Mouse (Mus musculus) MEL (cell line): ENCODE results near the gene Ahcy. TPM values are rescaled to one million over a fixed set of nuclear protein-coding genes. Genes with fewer than 3 reads are reported as not detected.

Source experiments
- DNase-seq: peaks from one replicate; pipeline ENCODE4 v3.0.0; 2011; ENCODE audit warnings: low read depth, low spot score
- H3K27ac ChIP-seq: 2 replicates; pipeline ENCODE4 v1.5.1; 2012; ENCODE audit warnings: low read depth, mild to moderate bottlenecking, control low read depth, low read length, moderate library complexity; ENCODE audit not compliant: control insufficient read depth
- H3K27me3 ChIP-seq, 2 experiments: fragments of 150-350 bp in 1 of 2; sonication (generic) in 1 of 2; 2 replicates each; pipeline ENCODE4 v1.6.1; 2012; ENCODE audit warnings: low read length in 2 of 2, mild to moderate bottlenecking in 2 of 2, improper control_type of control experiment in 1 of 2, moderate library complexity in 1 of 2; ENCODE audit not compliant: insufficient read depth in 2 of 2, control insufficient read depth in 1 of 2
- H3K36me3 ChIP-seq, 2 experiments: 2 replicates each; pipeline ENCODE4 v1.6.1; 2012 to 2014; ENCODE audit warnings: low read length in 2 of 2, improper control_type of control experiment in 1 of 2, inconsistent platforms in 1 of 2, mild to moderate bottlenecking in 1 of 2; ENCODE audit not compliant: insufficient read depth in 2 of 2, control insufficient read depth in 1 of 2
- H3K4me1 ChIP-seq, 2 experiments: fragments of 150-350 bp in 1 of 2; sonication (generic) in 1 of 2; 2 replicates each; pipeline ENCODE4 v1.6.1; 2012; ENCODE audit warnings: low read length in 2 of 2, improper control_type of control experiment in 1 of 2, mild to moderate bottlenecking in 1 of 2; ENCODE audit not compliant: insufficient read depth in 2 of 2, control insufficient read depth in 1 of 2
- H3K4me3 ChIP-seq, 2 experiments: fragments of 150-350 bp in 1 of 2; sonication (generic) in 1 of 2; 2 replicates each; pipeline ENCODE4 v1.5.1; 2012; ENCODE audit warnings: low read depth in 2 of 2, low read length in 2 of 2, mild to moderate bottlenecking in 2 of 2, moderate library complexity in 2 of 2, control low read depth in 1 of 2, improper control_type of control experiment in 1 of 2; ENCODE audit not compliant: control insufficient read depth in 1 of 2, insufficient read depth in 1 of 2
- H3K79me2 ChIP-seq: 2 replicates; pipeline ENCODE4 v1.6.1; 2012; ENCODE audit warnings: mild to moderate bottlenecking, low read length, moderate library complexity; ENCODE audit not compliant: control insufficient read depth, poor library complexity, insufficient read depth
- H3K9ac ChIP-seq: 2 replicates; pipeline ENCODE4 v1.6.1; 2012; ENCODE audit warnings: low read depth, mild to moderate bottlenecking, control low read depth, low read length, moderate library complexity; ENCODE audit not compliant: control insufficient read depth, poor library complexity, severe bottlenecking
- H3K9me3 ChIP-seq: fragments of 150-350 bp; sonication (generic); replicated peaks from 2 replicates; pipeline ENCODE4 v1.6.1; 2012; ENCODE audit warnings: mild to moderate bottlenecking, low read length, improper control_type of control experiment, moderate library complexity; ENCODE audit not compliant: insufficient read depth
- CHD2 ChIP-seq: IDR thresholded peaks from 2 replicates; pipeline ENCODE4 v1.6.1; 2011; ENCODE audit warnings: low read length, improper control_type of control experiment
- CTCF ChIP-seq, 3 experiments: IDR thresholded peaks in 2 of 3; conservative IDR thresholded peaks in 1 of 3; 2 replicates each; pipeline ENCODE4 v1.5.1; 2011 to 2012; ENCODE audit warnings: low read length in 3 of 3, low read depth in 2 of 3, mild to moderate bottlenecking in 2 of 3, improper control_type of control experiment in 1 of 3, inconsistent platforms in 1 of 3, mixed read lengths in 1 of 3, moderate library complexity in 1 of 3; ENCODE audit not compliant: control insufficient read depth in 1 of 3, insufficient read depth in 1 of 3, poor library complexity in 1 of 3, severe bottlenecking in 1 of 3
- E2F4 ChIP-seq: IDR thresholded peaks from 2 replicates; pipeline ENCODE4 v1.6.1; 2011; ENCODE audit warnings: low read depth, low read length, improper control_type of control experiment, borderline replicate concordance
- GABPA ChIP-seq: IDR thresholded peaks from 2 replicates; pipeline ENCODE4 v1.6.1; 2012; ENCODE audit warnings: low read depth, mild to moderate bottlenecking, inconsistent platforms, low read length, improper control_type of control experiment, moderate library complexity
- GATA1 ChIP-seq: IDR thresholded peaks from 2 replicates; pipeline ENCODE4 v1.6.1; 2011; ENCODE audit warnings: low read depth, low read length, improper control_type of control experiment
- KAT2A ChIP-seq: conservative IDR thresholded peaks from 2 replicates; pipeline ENCODE4 v1.6.1; 2012; ENCODE audit warnings: low read depth, low read length, improper control_type of control experiment, inconsistent platforms
- MAX ChIP-seq: IDR thresholded peaks from 2 replicates; pipeline ENCODE4 v1.6.1; 2011; ENCODE audit warnings: low read length, improper control_type of control experiment
- MAZ ChIP-seq: IDR thresholded peaks from 2 replicates; pipeline ENCODE4 v1.6.1; 2012; ENCODE audit warnings: low read depth, mild to moderate bottlenecking, inconsistent platforms, low read length, improper control_type of control experiment
- NRF1 ChIP-seq: IDR thresholded peaks from 2 replicates; pipeline ENCODE4 v1.6.1; 2014; ENCODE audit warnings: low read depth, mild to moderate bottlenecking, inconsistent platforms, low read length, improper control_type of control experiment, moderate library complexity; ENCODE audit not compliant: poor library complexity, insufficient read depth, severe bottlenecking
- POLR2A ChIP-seq, 2 experiments: IDR thresholded peaks; 2 replicates each; pipeline ENCODE4 v1.6.1; 2011 to 2012; ENCODE audit warnings: low read length in 2 of 2, mild to moderate bottlenecking in 2 of 2, control low read depth in 1 of 2, improper control_type of control experiment in 1 of 2, low read depth in 1 of 2, moderate library complexity in 1 of 2; ENCODE audit not compliant: control insufficient read depth in 1 of 2, insufficient read depth in 1 of 2, poor library complexity in 1 of 2
- RAD21 ChIP-seq: IDR thresholded peaks from 2 replicates; pipeline ENCODE4 v1.6.1; 2011; ENCODE audit warnings: mild to moderate bottlenecking, low read depth, low read length, improper control_type of control experiment
- RCOR1 ChIP-seq: IDR thresholded peaks from 2 replicates; pipeline ENCODE4 v1.6.1; 2012; ENCODE audit warnings: low read depth, mild to moderate bottlenecking, inconsistent platforms, low read length, improper control_type of control experiment
- TBP ChIP-seq: IDR thresholded peaks from 2 replicates; pipeline ENCODE4 v1.8.0; 2011; ENCODE audit warnings: low read depth, low read length, improper control_type of control experiment
- TCF12 ChIP-seq: IDR thresholded peaks from 2 replicates; pipeline ENCODE4 v1.6.1; 2014; ENCODE audit warnings: low read depth, mild to moderate bottlenecking, inconsistent platforms, low read length, improper control_type of control experiment, moderate library complexity
- USF1 ChIP-seq: IDR thresholded peaks from 2 replicates; pipeline ENCODE4 v1.6.1; 2014; ENCODE audit warnings: low read depth, mild to moderate bottlenecking, inconsistent platforms, low read length, improper control_type of control experiment, moderate library complexity
- ZC3H11A ChIP-seq: IDR thresholded peaks from 2 replicates; pipeline ENCODE4 v1.6.1; 2012; ENCODE audit warnings: low read depth, mild to moderate bottlenecking, inconsistent platforms, low read length, improper control_type of control experiment
- ZKSCAN1 ChIP-seq: IDR thresholded peaks from 2 replicates; pipeline ENCODE4 v1.6.1; 2012; ENCODE audit warnings: low read depth, mild to moderate bottlenecking, inconsistent platforms, low read length, improper control_type of control experiment, moderate library complexity
- ZMIZ1 ChIP-seq: IDR thresholded peaks from 2 replicates; pipeline ENCODE4 v1.6.1; 2012; ENCODE audit warnings: low read depth, mild to moderate bottlenecking, inconsistent platforms, low read length, improper control_type of control experiment, moderate library complexity
- polyA plus RNA-seq, 2 experiments: library from polyadenylated mRNA; stranded (reverse) in 1 of 2; unstranded in 1 of 2; fragments of >175 nt in 1 of 2; fragments of >200 nt in 1 of 2; gene quantifications; 2 replicates each; pipeline versions ENCODE4 v1.2.1 to v1.2.4; 2012; ENCODE audit warnings: low replicate concordance in 2 of 2, low read depth in 1 of 2; ENCODE audit not compliant: insufficient read length in 2 of 2, insufficient read depth in 1 of 2, missing spikeins in 1 of 2
- total RNA-seq: library from RNA; depleted of rRNA; stranded (reverse); fragments of 300-350 nt; gene quantifications from 2 replicates; pipeline ENCODE4 v1.2.3, GENCODE M21; 2012

The Ahcy gene
- total and polyA plus RNA-seq, 3 experiments, result 255 to 5,082 (median 364) TPM

GRCm38 (mm10) chr2:155099994-155100795, 25.9 kb upstream of the Ahcy start:
- Histone ChIP-seq H3K27me3 (no peaks in the 10 kb centered on the region), H3K36me3 (0 out of 4 replicates have a peak, but pooled peaks cover 0 to 2% of the 10 kb centered on the region in 2 experiments), H3K9me3 (no peaks in the 10 kb centered on the region), H3K9ac (no peak overlapping the region), H3K27ac (no peak overlapping the region), H3K4me3 (no peak overlapping the region), H3K4me1 (peaks cover 0 to 8% of the 10 kb centered on the region in 2 experiments; a peak in 3 of 4 replicates), H3K79me2 (no peaks in the 10 kb centered on the region)
- no peak for DNase-seq
- TF ChIP-seq GATA1 (no peak), GABPA (no peak), USF1 (no peak), NRF1 (no peak), POLR2A (IDR thresholded peaks at IDR 0.05; ENCODE audit: control insufficient read depth in 1 of 2, insufficient read depth in 1 of 2, low read depth in 1 of 2, low read length in 2 of 2, poor library complexity in 1 of 2) (no peak), ZKSCAN1 (no peak), KAT2A (no peak), MAX (no peak), ZMIZ1 (no peak), E2F4 (no peak), TBP (no peak), MAZ (no peak), TCF12 (no peak), CHD2 (no peak), CTCF (IDR thresholded peaks at IDR 0.05 in 2 of 3, conservative IDR thresholded peaks at IDR 0.05 in 1 of 3; ENCODE audit: control insufficient read depth in 1 of 3, insufficient read depth in 1 of 3, low read depth in 2 of 3, low read length in 3 of 3, poor library complexity in 1 of 3, severe bottlenecking in 1 of 3) (no peak), RAD21 (no peak), RCOR1 (no peak)

- Histone ChIP-seq H3K27me3 (no peaks in the 10 kb centered on the region), H3K36me3 (0 out of 4 replicates have a peak, but pooled peaks cover 0 to 2% of the 10 kb centered on the region in 2 experiments), H3K9ac (no peak overlapping the region), H3K9me3 (no peaks in the 10 kb centered on the region), H3K4me1 (peaks cover 0 to 8% of the 10 kb centered on the region in 2 experiments; a peak in 3 of 4 replicates), H3K27ac (no peak overlapping the region), H3K79me2 (no peaks in the 10 kb centered on the region), H3K4me3 (no peak overlapping the region)
- TF ChIP-seq MAX (no peak), ZC3H11A (no peak), TBP (no peak)
- no peak for DNase-seq
Measured at GRCm38 (mm10) chr2:155099421-155099820, 25.1 kb upstream of the Ahcy start.
